Mouse (Mus musculus) liver, adult 2 months (tissue): Measurements from ENCODE around the gene Vav3. TPM values are rescaled to one million over a fixed set of nuclear protein-coding genes. Genes with fewer than 3 reads are reported as not detected.

Experiments
- DNase-seq: peaks from one replicate; pipeline ENCODE4 v3.0.0-alpha.2; 2011; ENCODE audit warnings: low read depth, low spot score; ENCODE audit errors: extremely low read depth
- H3K27ac ChIP-seq: fragments of 200-500 bp; replicated peaks from 2 replicates; pipeline ENCODE4 v1.5.1; 2012; ENCODE audit warnings: low read depth, mild to moderate bottlenecking, control low read depth, inconsistent platforms, low read length; ENCODE audit not compliant: insufficient read depth
- H3K27me3 ChIP-seq: fragments of 200-500 bp; 2 replicates; pipeline ENCODE4 v1.6.1; 2012; ENCODE audit warnings: mild to moderate bottlenecking, moderate library complexity, low read length, inconsistent platforms; ENCODE audit not compliant: control insufficient read depth, insufficient read depth
- H3K36me3 ChIP-seq: fragments of 200-500 bp; 2 replicates; pipeline ENCODE4 v1.6.1; 2012; ENCODE audit warnings: low read length, inconsistent platforms; ENCODE audit not compliant: control insufficient read depth, insufficient read depth
- H3K4me1 ChIP-seq: fragments of 200-500 bp; 2 replicates; pipeline ENCODE4 v1.6.1; 2011; ENCODE audit warnings: low read length; ENCODE audit not compliant: control insufficient read depth, insufficient read depth
- H3K4me3 ChIP-seq: fragments of 200-500 bp; 2 replicates; pipeline ENCODE4 v1.5.1; 2011; ENCODE audit warnings: low read depth, mild to moderate bottlenecking, control low read depth, low read length, moderate library complexity; ENCODE audit not compliant: insufficient read depth
- H3K79me2 ChIP-seq: fragments of 200-500 bp; 2 replicates; pipeline ENCODE4 v1.6.1; 2012; ENCODE audit warnings: inconsistent platforms, mild to moderate bottlenecking, low read length, moderate library complexity; ENCODE audit not compliant: control insufficient read depth, insufficient read depth
- H3K9ac ChIP-seq: fragments of 200-500 bp; 2 replicates; pipeline ENCODE4 v1.6.1; 2012; ENCODE audit warnings: low read depth, mild to moderate bottlenecking, control low read depth, inconsistent platforms, low read length
- CTCF ChIP-seq: fragments of 200-500 bp; IDR thresholded peaks from 2 replicates; pipeline ENCODE4 v1.5.1; 2011; ENCODE audit warnings: low read depth, low read length, control low read depth
- POLR2A ChIP-seq: fragments of 200-500 bp; IDR thresholded peaks from 2 replicates; pipeline ENCODE4 v1.6.1; 2011; ENCODE audit warnings: low read length, control low read depth; ENCODE audit not compliant: insufficient read depth; ENCODE audit errors: extremely low read depth
- whole genome bisulfite sequencing: fragments of 180-500 bp; shearing (Covaris S2); methylation state at CpG from one replicate; pipeline ENCODE4 v1.1.7; 2018; 5-methylcytosine and 5-hydroxymethylcytosine counted together
- polyA plus RNA-seq: library from polyadenylated mRNA; depleted of rRNA; stranded (reverse); fragments of >200 nt; gene quantifications from 2 replicates; pipeline ENCODE4 v1.2.3, GENCODE M21; 2012
- total RNA-seq: library from RNA; depleted of rRNA; stranded (reverse); fragments of >200 nt; gene quantifications from 2 replicates; pipeline ENCODE4 v1.2.3, GENCODE M21; 2014

The Vav3 gene
- total and polyA plus RNA-seq, 2 experiments, result 0.29 to 3.0 TPM

- no peaks in the 10 kb centered on the region for H3K27me3 ChIP-seq
- no peaks in the 10 kb centered on the region for H3K79me2 ChIP-seq
- no peaks in the 10 kb centered on the region for H3K4me1 ChIP-seq
- no peak overlapping the region for H3K9ac ChIP-seq
- TF ChIP-seq POLR2A (no peak), CTCF (no peak)
- no peak overlapping the region for H3K27ac ChIP-seq
- no peaks in the 10 kb centered on the region for H3K36me3 ChIP-seq
- no peak overlapping the region for H3K4me3 ChIP-seq
- DNase-seq, result no peak
- WGBS, result 72% methylated on average over 4 of the region's 4 CpGs
Measured at GRCm38 (mm10) chr3:109360746-109361145, 20.3 kb downstream of the Vav3 start.

- Histone ChIP-seq H3K27ac (no peak overlapping the region), H3K9ac (no peak overlapping the region), H3K36me3 (no peaks in the 10 kb centered on the region), H3K27me3 (no peaks in the 10 kb centered on the region), H3K4me3 (no peak overlapping the region), H3K4me1 (no peaks in the 10 kb centered on the region; the same call in 1 of the 2 replicates), H3K79me2 (no peaks in the 10 kb centered on the region)
- 67% methylated on average over 5 of the region's 5 CpGs for WGBS
- TF ChIP-seq POLR2A, result no peak
- no peak for TF ChIP-seq CTCF
- no peak for DNase-seq
Measured at GRCm38 (mm10) chr3:109361882-109362281, 21.4 kb downstream of the Vav3 start.

- Histone ChIP-seq H3K36me3 (no peaks in the 10 kb centered on the region), H3K79me2 (no peaks in the 10 kb centered on the region), H3K27me3 (no peaks in the 10 kb centered on the region), H3K27ac (no peak overlapping the region), H3K4me1 (no peaks in the 10 kb centered on the region; the same call in 1 of the 2 replicates), H3K9ac (no peak overlapping the region), H3K4me3 (no peak overlapping the region)
- DNase-seq, result no peak
- TF ChIP-seq CTCF (no peak), POLR2A (no peak)
- WGBS, result 56% methylated on average over 3 of the region's 3 CpGs
Measured at GRCm38 (mm10) chr3:109362310-109362709, 21.9 kb downstream of the Vav3 start.

DNA sequence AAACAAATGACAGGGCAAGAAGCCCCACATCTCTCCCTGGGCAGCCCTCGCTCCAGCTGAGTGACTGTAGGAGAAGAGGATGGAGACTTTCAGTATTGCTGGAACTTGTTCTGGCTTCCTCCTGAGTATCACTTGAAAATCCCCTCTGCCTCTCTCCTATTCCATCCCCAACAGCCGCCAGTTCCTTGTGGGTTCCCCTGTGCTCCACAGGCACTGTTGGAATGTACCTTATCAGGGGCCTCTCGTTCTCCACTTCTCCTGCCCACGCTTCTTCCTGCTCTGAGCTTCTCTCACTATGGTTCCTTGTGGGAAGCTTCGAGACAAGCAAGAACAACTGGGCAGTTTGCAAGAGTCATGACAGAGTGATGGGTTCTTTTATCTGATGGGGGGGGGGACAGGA lies 23.1 kb downstream of the Vav3 start:
- H3K4me1 ChIP-seq, result no peaks in the 10 kb centered on the region; the same call in 1 of the 2 replicates
- TF ChIP-seq CTCF (no peak), POLR2A (no peak)
- no peaks in the 10 kb centered on the region for H3K79me2 ChIP-seq
- H3K36me3 ChIP-seq, result no peaks in the 10 kb centered on the region
- WGBS, result 46% methylated on average over 5 of the region's 5 CpGs
- DNase-seq, result no peak
- H3K27ac ChIP-seq, result no peak overlapping the region
- H3K4me3 ChIP-seq, result no peak overlapping the region
- no peaks in the 10 kb centered on the region for H3K27me3 ChIP-seq
- H3K9ac ChIP-seq, result no peak overlapping the region

DNA sequence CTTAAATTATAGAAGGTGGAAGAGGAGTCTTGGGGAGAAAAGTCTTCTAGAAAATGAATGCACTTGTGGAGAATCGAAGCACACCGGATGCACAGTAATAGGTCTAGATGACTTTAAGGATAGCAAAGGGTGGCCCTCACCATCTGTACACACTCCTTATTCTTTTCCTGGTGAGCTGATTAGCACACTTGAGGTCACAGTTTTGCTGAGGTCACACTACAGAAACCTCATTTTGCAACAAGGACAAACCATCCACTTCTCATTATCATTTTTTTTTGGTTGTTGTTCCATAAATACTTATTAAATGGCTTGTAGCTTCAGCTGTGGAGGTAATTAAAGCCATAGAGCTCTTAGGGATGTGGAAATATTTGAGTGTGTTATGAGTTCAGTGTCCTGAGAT lies 25.4 kb downstream of the Vav3 start:
- TF ChIP-seq CTCF, result no peak
- no peak for TF ChIP-seq POLR2A
- WGBS, result 82% methylated on average over 2 of the region's 2 CpGs
- no peak overlapping the region for H3K4me3 ChIP-seq
- no peaks in the 10 kb centered on the region; the same call in 1 of the 2 replicates for H3K4me1 ChIP-seq
- DNase-seq, result no peak
- no peaks in the 10 kb centered on the region for H3K79me2 ChIP-seq
- H3K36me3 ChIP-seq, result no peaks in the 10 kb centered on the region
- H3K9ac ChIP-seq, result no peak overlapping the region
- H3K27ac ChIP-seq, result no peak overlapping the region
- H3K27me3 ChIP-seq, result no peaks in the 10 kb centered on the region

- Histone ChIP-seq H3K4me1 (no peaks in the 10 kb centered on the region; the same call in 1 of the 2 replicates), H3K27me3 (no peaks in the 10 kb centered on the region), H3K4me3 (no peak overlapping the region), H3K27ac (no peak overlapping the region), H3K36me3 (no peaks in the 10 kb centered on the region), H3K79me2 (no peaks in the 10 kb centered on the region), H3K9ac (no peak overlapping the region)
- 77% methylated on average over 7 of the region's 7 CpGs for WGBS
- DNase-seq, result no peak
- no peak for TF ChIP-seq CTCF
- no peak for TF ChIP-seq POLR2A
Measured at GRCm38 (mm10) chr3:109366411-109366851, 26.0 kb downstream of the Vav3 start.
